Mouse (Mus musculus) liver, adult 2 months (tissue): ENCODE measurements around the gene Kat8.

Source experiments
- CTCF ChIP-seq: fragments of 200-500 bp; IDR thresholded peaks from 2 replicates; pipeline ENCODE4 v1.5.1; 2011; ENCODE audit warnings: low read depth, low read length, control low read depth
- POLR2A ChIP-seq: fragments of 200-500 bp; IDR thresholded peaks from 2 replicates; pipeline ENCODE4 v1.6.1; 2011; ENCODE audit warnings: low read length, control low read depth; ENCODE audit not compliant: insufficient read depth; ENCODE audit errors: extremely low read depth

DNA sequence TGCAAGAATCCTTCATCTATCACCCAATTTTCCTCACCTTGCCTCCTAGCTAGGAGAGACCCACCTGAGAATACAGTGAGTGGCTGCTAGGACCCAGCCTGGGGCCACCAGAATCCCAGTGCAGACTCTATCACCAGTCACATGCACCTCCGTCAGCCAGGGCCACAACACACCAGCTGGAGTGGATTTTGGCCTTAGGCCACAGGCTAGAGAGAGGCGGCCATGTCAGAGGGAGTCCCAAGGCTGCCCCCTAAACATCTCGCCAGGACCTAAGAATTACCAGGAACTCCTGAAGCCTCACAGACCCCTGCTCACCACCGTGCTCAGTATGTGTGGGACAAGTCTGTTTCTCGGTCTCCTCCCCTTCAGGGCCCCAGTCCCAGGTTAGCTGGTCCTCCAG, 21.8 kb downstream of the Kat8 start:
- TF ChIP-seq CTCF (no peak), POLR2A (no peak)
